Comparison of ENCODE assay signal across 22 mouse cellular contexts in the genomic region with DNA sequence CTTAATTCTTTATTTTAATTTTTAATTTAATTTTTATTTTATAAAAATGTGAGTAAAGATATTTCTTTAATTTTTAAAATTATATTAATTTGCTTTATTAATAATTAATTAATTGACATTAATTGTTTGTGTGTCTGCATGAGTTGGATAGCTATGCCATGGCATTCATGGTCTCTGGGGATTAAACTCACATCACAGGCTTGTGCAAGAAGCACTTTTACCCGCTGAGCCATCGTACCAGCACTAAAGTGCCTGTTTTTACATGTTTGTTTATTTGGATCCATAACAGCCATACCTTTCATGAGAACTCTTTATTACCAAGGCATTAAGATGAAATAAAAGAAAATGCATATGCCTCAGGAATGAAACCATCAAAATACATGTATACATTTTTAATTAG.
DNase-seq lines count a peak whose midpoint lies in the region; ATAC-seq and TF ChIP-seq lines count a peak whose summit lies in the region.
"Had no signal": no experiment of that assay in that cellular context is flagged by ENCODE, and none has a peak within 500 bp of the region (broad histone marks: within the 10 kb centered on the region; RNA-seq: fewer than 3 reads in every experiment).

No protein-coding gene starts in this region.

- H3K9ac ChIP-seq in neural tube, embryonic 12.5 days = no peak overlapping the region
- H3K9ac ChIP-seq: embryonic facial prominence, embryonic 13.5 days; forebrain, embryonic 13.5 days had no signal

- no peaks in the 10 kb centered on the region for H3K36me3 ChIP-seq in neural tube, embryonic 12.5 days
- H3K36me3 ChIP-seq: embryonic facial prominence, embryonic 13.5 days; forebrain, embryonic 10.5 days; hindbrain, embryonic 13.5 days had no signal

- no peak overlapping the region for H3K4me3 ChIP-seq in neural tube, embryonic 12.5 days
- H3K4me3 ChIP-seq: embryonic facial prominence, embryonic 13.5 days; forebrain, embryonic 10.5 days; forebrain, embryonic 13.5 days; heart, adult 2 months; hindbrain, embryonic 13.5 days had no signal

- H3K27me3 ChIP-seq in neural tube, embryonic 12.5 days (replicated peaks) = no peaks in the 10 kb centered on the region
- H3K27me3 ChIP-seq: embryonic facial prominence, embryonic 13.5 days; forebrain, embryonic 13.5 days; hindbrain, embryonic 13.5 days had no signal

- peak; percentile 16 for DNase-seq in heart, adult 11 months
- DNase-seq in heart, adult 9 months (ENCODE audit: low spot score in 2 of 2) = no peak
- no peak for DNase-seq in neural tube, embryonic 10.5 days (ENCODE audit: extremely low spot score, low spot score)
- DNase-seq in brain, embryonic 14.5 days (ENCODE audit: low read depth) = peak; percentile 56
- DNase-seq in layer of hippocampus, adult 9-11 months = no peak
- DNase-seq: adrenal gland, adult 8-10 months; adrenal gland, postnatal 25 days; cerebellum, adult 2 months; cerebellum, adult 9-11 months; cerebellum, postnatal 25 days; gastrocnemius, postnatal 25 days; heart, adult 2 months had no signal

- H3K4me2 ChIP-seq in neural tube, embryonic 12.5 days (replicated peaks) = no peak overlapping the region
- H3K4me2 ChIP-seq: embryonic facial prominence, embryonic 13.5 days; forebrain, embryonic 13.5 days; heart, embryonic 11.5 days; hindbrain, embryonic 13.5 days had no signal

- no peak for TF ChIP-seq CTCF in brain, embryonic 14.5 days (IDR thresholded peaks at IDR 0.05; ENCODE audit: borderline replicate concordance, extremely low read depth, insufficient read depth, insufficient read length)

- no peak for TF ChIP-seq POLR2A in brain, embryonic 14.5 days (IDR thresholded peaks at IDR 0.05; ENCODE audit: borderline replicate concordance, extremely low read depth, insufficient read depth, insufficient read length, poor library complexity, severe bottlenecking)

- no peak overlapping the region for H3K27ac ChIP-seq in neural tube, embryonic 12.5 days
- H3K27ac ChIP-seq: embryonic facial prominence, embryonic 13.5 days; forebrain, embryonic 10.5 days; heart, adult 2 months had no signal

- H3K9me3 ChIP-seq in neural tube, embryonic 12.5 days = no peaks in the 10 kb centered on the region
- H3K9me3 ChIP-seq: embryonic facial prominence, embryonic 13.5 days; forebrain, embryonic 13.5 days; hindbrain, embryonic 13.5 days had no signal

- 70% methylated on average over 2 of the region's 2 CpGs for WGBS in neural tube, embryonic 12.5 days

- H3K4me1 ChIP-seq in neural tube, embryonic 12.5 days = peaks cover 8% of the 10 kb centered on the region
- H3K4me1 ChIP-seq: embryonic facial prominence, embryonic 13.5 days had no signal

- ATAC-seq in neural tube, embryonic 12.5 days (ENCODE audit: low FRiP score, low read depth) = peak; percentile 81
- ATAC-seq: activated CD4-positive, CD25-positive, alpha-beta regulatory T cell, adult 4 months; CD4-positive, CD25-positive, alpha-beta regulatory T cell, adult 4 months; inflammation-experienced regulatory T-cells, adult 6 months; intestine, embryonic 16.5 days had no signal

Comparison
In these comparisons a context has a peak if more than half of its experiments do, and no peak if none do; other contexts are left out.
1. DNase-seq: peak in heart, adult 11 months (single experiment) and brain, embryonic 14.5 days (single experiment); none in heart, adult 9 months (0 of 2), neural tube, embryonic 10.5 days (single experiment) and layer of hippocampus, adult 9-11 months (single experiment).